Mouse (Mus musculus) heart, embryonic 16.5 days (tissue): Measurements from ENCODE around the gene Ktn1. TPM values are rescaled to one million over a fixed set of nuclear protein-coding genes. Genes with fewer than 3 reads are reported as not detected.

ENCODE experiments used
- ATAC-seq: fragments of 200-750 bp; cut with Nextera tagmentation; replicated peaks from 2 replicates; pipeline ENCODE4 v1.8.0; 2017; ENCODE audit warnings: moderate number of reproducible peaks; ENCODE audit not compliant: insufficient read depth, low FRiP score; ENCODE audit errors: extremely low read depth
- H3K27ac ChIP-seq: fragments of 300-500 bp; sonication (generic); 2 replicates; pipeline ENCODE4 v1.5.1; 2014; ENCODE audit warnings: mild to moderate bottlenecking, low read length, control low read depth, moderate library complexity
- H3K27me3 ChIP-seq: fragments of 300-500 bp; sonication (generic); 2 replicates; pipeline ENCODE4 v1.6.1; 2014; ENCODE audit warnings: low read length, mixed read lengths; ENCODE audit not compliant: control insufficient read depth, insufficient read depth
- H3K36me3 ChIP-seq: fragments of 300-500 bp; sonication (generic); 2 replicates; pipeline ENCODE4 v1.6.1; 2014; ENCODE audit not compliant: control insufficient read depth, insufficient read depth
- H3K4me1 ChIP-seq: fragments of 300-500 bp; sonication (generic); 2 replicates; pipeline ENCODE4 v1.6.1; 2014; ENCODE audit warnings: low read length, mixed read lengths; ENCODE audit not compliant: control insufficient read depth, insufficient read depth
- H3K4me2 ChIP-seq: fragments of 300-500 bp; sonication (generic); 2 replicates; pipeline ENCODE4 v1.6.1; 2014; ENCODE audit warnings: low read depth, mild to moderate bottlenecking, control low read depth, low read length
- H3K4me3 ChIP-seq: fragments of 300-500 bp; sonication (generic); 2 replicates; pipeline ENCODE4 v1.5.1; 2014; ENCODE audit warnings: mild to moderate bottlenecking, control low read depth, low read length
- H3K9ac ChIP-seq: fragments of 300-500 bp; sonication (generic); 2 replicates; pipeline ENCODE4 v1.6.1; 2014; ENCODE audit warnings: low read length, control low read depth
- H3K9me3 ChIP-seq: fragments of 300-500 bp; sonication (generic); replicated peaks from 2 replicates; pipeline ENCODE4 v1.6.1; 2016; ENCODE audit warnings: low read length; ENCODE audit not compliant: control insufficient read depth
- WGBS: fragments of 180-500 bp; shearing (Covaris S2); extraction: QIAGEN DNeasy Blood & Tissue Kit; methylation state at CpG from one replicate; pipeline ENCODE4 v1.1.7; 2014; 5-methylcytosine and 5-hydroxymethylcytosine counted together
- polyA plus RNA-seq: library from polyadenylated mRNA; unstranded; fragments of >200 nt; fragmentation: Nextera tagmentation; extraction: Ambion mirVana; gene quantifications from 2 replicates; pipeline ENCODE4 v1.2.1, GENCODE M21; 2015

Ktn1 gene
- polyA plus RNA-seq: 57.9 and 66.6 TPM in 2 replicates

GRCm38 (mm10) chr14:47648218-47648617 lies at the start of gene Ktn1:
Ktn1 (plus strand) TSS chr14:47648448.
- Histone ChIP-seq H3K4me2 (peak within 1 kb of the TSS; percentile 72), H3K27me3 (no peaks in the 10 kb centered on the region), H3K36me3 (no peaks in the 10 kb centered on the region), H3K9me3 (no peaks in the 10 kb centered on the region), H3K4me3 (peak within 1 kb of the TSS; percentile 98), H3K4me1 (peaks cover 28% of the 10 kb centered on the region), H3K9ac (peak within 1 kb of the TSS; percentile 99), H3K27ac (peak within 1 kb of the TSS; percentile 98)
- no peak for ATAC-seq
- 40% methylated on average over 5 of the region's 5 CpGs for WGBS

GRCm38 (mm10) chr14:47613254-47613653 lies 35.0 kb upstream of the Ktn1 start:
- H3K27ac ChIP-seq: no peak overlapping the region
- 62% methylated on average over 7 of the region's 7 CpGs for WGBS

GRCm38 (mm10) chr14:47618891-47619290 lies 29.4 kb upstream of the Ktn1 start:
- Histone ChIP-seq H3K4me3 (no peak overlapping the region), H3K27ac (no peak overlapping the region), H3K9me3 (no peaks in the 10 kb centered on the region), H3K4me2 (no peak overlapping the region), H3K36me3 (no peaks in the 10 kb centered on the region), H3K4me1 (no peaks in the 10 kb centered on the region), H3K27me3 (no peaks in the 10 kb centered on the region), H3K9ac (no peak overlapping the region)
- no peak for ATAC-seq
- WGBS: 77% methylated on average over 5 of the region's 5 CpGs

More at GRCm38 (mm10) chr14:47613254-47613653, 35.0 kb upstream of the Ktn1 start:
- H3K9ac ChIP-seq: no peak overlapping the region
- H3K4me1 ChIP-seq: no peaks in the 10 kb centered on the region
- no peaks in the 10 kb centered on the region for H3K27me3 ChIP-seq
- ATAC-seq: no peak
- no peak overlapping the region for H3K4me3 ChIP-seq
- H3K9me3 ChIP-seq: no peaks in the 10 kb centered on the region
- no peaks in the 10 kb centered on the region for H3K36me3 ChIP-seq
- no peak overlapping the region for H3K4me2 ChIP-seq

- H3K27me3 ChIP-seq: no peaks in the 10 kb centered on the region
- H3K9ac ChIP-seq: no peak overlapping the region
- WGBS: 82% methylated on average over 5 of the region's 5 CpGs
- no peaks in the 10 kb centered on the region for H3K36me3 ChIP-seq
- no peak overlapping the region for H3K27ac ChIP-seq
- peaks cover under 1% of the 10 kb centered on the region; the same call in 1 of the 2 replicates for H3K4me1 ChIP-seq
- no peak overlapping the region for H3K4me3 ChIP-seq
- no peaks in the 10 kb centered on the region for H3K9me3 ChIP-seq
- no peak overlapping the region for H3K4me2 ChIP-seq
- no peak for ATAC-seq
These were observed 26.3 kb upstream of the Ktn1 start for GRCm38 (mm10) chr14:47621901-47622300.

- Histone ChIP-seq H3K9ac (no peak overlapping the region), H3K36me3 (no peaks in the 10 kb centered on the region), H3K4me3 (no peak overlapping the region), H3K9me3 (no peaks in the 10 kb centered on the region), H3K27me3 (no peaks in the 10 kb centered on the region), H3K4me2 (no peak overlapping the region), H3K4me1 (peaks cover 4% of the 10 kb centered on the region; the same call in 1 of the 2 replicates), H3K27ac (no peak overlapping the region)
- ATAC-seq: no peak
- WGBS: 71% methylated on average over 3 of the region's 3 CpGs
These were observed 23.4 kb upstream of the Ktn1 start for GRCm38 (mm10) chr14:47624837-47625236.

GRCm38 (mm10) chr14:47626143-47626542 lies 22.1 kb upstream of the Ktn1 start:
- Histone ChIP-seq H3K27ac (no peak overlapping the region), H3K9me3 (no peaks in the 10 kb centered on the region), H3K27me3 (no peaks in the 10 kb centered on the region), H3K4me1 (peaks cover 6% of the 10 kb centered on the region; the same call in 1 of the 2 replicates), H3K9ac (no peak overlapping the region), H3K36me3 (no peaks in the 10 kb centered on the region), H3K4me2 (no peak overlapping the region), H3K4me3 (no peak overlapping the region)
- WGBS: 77% methylated on average over 4 of the region's 4 CpGs
- ATAC-seq: no peak

GRCm38 (mm10) chr14:47626812-47627211 lies 21.4 kb upstream of the Ktn1 start:
- Histone ChIP-seq H3K4me3 (no peak overlapping the region), H3K36me3 (no peaks in the 10 kb centered on the region), H3K4me1 (peaks cover 9% of the 10 kb centered on the region; the same call in 1 of the 2 replicates), H3K4me2 (no peak overlapping the region), H3K27ac (0 out of 2 replicates have a peak overlapping the region, but pooled peaks have one; percentile 17), H3K27me3 (no peaks in the 10 kb centered on the region), H3K9ac (no peak overlapping the region), H3K9me3 (no peaks in the 10 kb centered on the region)
- WGBS: 48% methylated on average over 2 of the region's 2 CpGs
- ATAC-seq: no peak; the same call in 1 of the 2 replicates

GRCm38 (mm10) chr14:47627360-47627759 lies 20.9 kb upstream of the Ktn1 start:
- Histone ChIP-seq H3K27ac (0 out of 2 replicates have a peak overlapping the region, but pooled peaks have one; percentile 17), H3K36me3 (no peaks in the 10 kb centered on the region), H3K9me3 (no peaks in the 10 kb centered on the region), H3K27me3 (no peaks in the 10 kb centered on the region), H3K9ac (no peak overlapping the region), H3K4me1 (peaks cover 9% of the 10 kb centered on the region; the same call in 1 of the 2 replicates), H3K4me2 (no peak overlapping the region), H3K4me3 (no peak overlapping the region)
- 0 out of 2 replicates have a peak, but pooled peaks have one; percentile 18 for ATAC-seq
- WGBS: 53% methylated on average over 5 of the region's 5 CpGs

- no peaks in the 10 kb centered on the region for H3K9me3 ChIP-seq
- H3K4me3 ChIP-seq: no peak overlapping the region
- ATAC-seq: peak; percentile 42; the same call in 1 of the 2 replicates
- H3K36me3 ChIP-seq: no peaks in the 10 kb centered on the region
- H3K9ac ChIP-seq: no peak overlapping the region
- no peaks in the 10 kb centered on the region for H3K27me3 ChIP-seq
- WGBS: 28% methylated on average over 1 of the region's 1 CpGs
- H3K4me1 ChIP-seq: peaks cover 26% of the 10 kb centered on the region
- H3K27ac ChIP-seq: peak overlapping the region; percentile 60
- H3K4me2 ChIP-seq: no peak overlapping the region
These were observed 15.8 kb upstream of the Ktn1 start for GRCm38 (mm10) chr14:47632419-47632818.
